Mouse (Mus musculus): ENCODE measurements at regions not wholly inside any gene's neighbourhood (a gene's known extent, or its start where the extent isn't known, plus 50 kb on each side); places are given as distances from the start of the nearest gene placed in this dataset.

GRCm38 (mm10) chr13:107602149-107602548 lies 442.1 kb upstream of the Smim15 start:
- 31% methylated on average over 5 of the region's 5 CpGs for WGBS
- Histone ChIP-seq H3K9me3 (ENCODE audit: control insufficient read depth, low read length) (no peaks in the 10 kb centered on the region), H3K36me3 (ENCODE audit: control insufficient read depth, insufficient read depth, low read length) (no peaks in the 10 kb centered on the region), H3K4me2 (replicated peaks; ENCODE audit: low read depth, low read length) (no peak overlapping the region), H3K27ac (ENCODE audit: low read depth, low read length) (no peak overlapping the region), H3K9ac (ENCODE audit: low read depth, low read length) (no peak overlapping the region), H3K4me3 (ENCODE audit: low read length) (no peak overlapping the region), H3K27me3 (ENCODE audit: control insufficient read depth, insufficient read depth, low read length) (no peaks in the 10 kb centered on the region), H3K4me1 (ENCODE audit: control insufficient read depth, insufficient read depth, low read length) (no peaks in the 10 kb centered on the region)
- ATAC-seq (ENCODE audit: low FRiP score, low TSS enrichment) = no peak

- Histone ChIP-seq H3K4me2 (replicated peaks; ENCODE audit: low read depth, low read length) (peak overlapping the region; percentile 21; the same call in 1 of the 2 replicates), H3K27me3 (ENCODE audit: control insufficient read depth, insufficient read depth, low read length) (no peaks in the 10 kb centered on the region), H3K27ac (ENCODE audit: low read depth, low read length) (0 out of 2 replicates have a peak overlapping the region, but pooled peaks have one; percentile 8), H3K9me3 (ENCODE audit: control insufficient read depth, low read length) (no peaks in the 10 kb centered on the region), H3K9ac (ENCODE audit: low read depth, low read length) (no peak overlapping the region), H3K36me3 (ENCODE audit: control insufficient read depth, insufficient read depth, low read length) (no peaks in the 10 kb centered on the region), H3K4me3 (ENCODE audit: low read length) (no peak overlapping the region), H3K4me1 (ENCODE audit: control insufficient read depth, insufficient read depth, low read length) (no peaks in the 10 kb centered on the region)
- no peak; the same call in 1 of the 2 replicates for ATAC-seq (ENCODE audit: low FRiP score, low TSS enrichment)
- 93% methylated on average over 4 of the region's 4 CpGs for WGBS
Measured at GRCm38 (mm10) chr13:107601132-107601439, 443.2 kb upstream of the Smim15 start.

GRCm38 (mm10) chr13:107600331-107601131 lies 443.7 kb upstream of the Smim15 start:
- Histone ChIP-seq H3K27ac (ENCODE audit: low read depth, low read length) (0 out of 2 replicates have a peak overlapping the region, but pooled peaks have one; percentile 8), H3K9ac (ENCODE audit: low read depth, low read length) (no peak overlapping the region)

GRCm38 (mm10) chr13:107599094-107599644 lies 445.1 kb upstream of the Smim15 start:
- no peaks in the 10 kb centered on the region for H3K27me3 ChIP-seq (ENCODE audit: control insufficient read depth, insufficient read depth, low read length)
- no peaks in the 10 kb centered on the region for H3K36me3 ChIP-seq (ENCODE audit: control insufficient read depth, insufficient read depth, low read length)
- H3K4me2 ChIP-seq (replicated peaks; ENCODE audit: low read depth, low read length) = no peak overlapping the region
- H3K9me3 ChIP-seq (ENCODE audit: control insufficient read depth, low read length) = no peaks in the 10 kb centered on the region
- H3K27ac ChIP-seq (ENCODE audit: low read depth, low read length) = no peak overlapping the region
- WGBS = 55% methylated on average over 4 of the region's 4 CpGs
- H3K9ac ChIP-seq (ENCODE audit: low read depth, low read length) = no peak overlapping the region
- no peak overlapping the region for H3K4me3 ChIP-seq (ENCODE audit: low read length)
- H3K4me1 ChIP-seq (ENCODE audit: control insufficient read depth, insufficient read depth, low read length) = no peaks in the 10 kb centered on the region
- ATAC-seq (ENCODE audit: low FRiP score, low TSS enrichment) = no peak

More at GRCm38 (mm10) chr13:107600331-107601131, 443.7 kb upstream of the Smim15 start:
- no peaks in the 10 kb centered on the region for H3K9me3 ChIP-seq (ENCODE audit: control insufficient read depth, low read length)
- H3K4me2 ChIP-seq (replicated peaks; ENCODE audit: low read depth, low read length) = peak overlapping the region; percentile 21
- no peak overlapping the region for H3K4me3 ChIP-seq (ENCODE audit: low read length)
- WGBS = 16% methylated on average over 22 of the region's 22 CpGs
- no peaks in the 10 kb centered on the region for H3K27me3 ChIP-seq (ENCODE audit: control insufficient read depth, insufficient read depth, low read length)
- H3K4me1 ChIP-seq (ENCODE audit: control insufficient read depth, insufficient read depth, low read length) = no peaks in the 10 kb centered on the region
- peak; percentile 91 for ATAC-seq (ENCODE audit: low FRiP score, low TSS enrichment)
- no peaks in the 10 kb centered on the region for H3K36me3 ChIP-seq (ENCODE audit: control insufficient read depth, insufficient read depth, low read length)

GRCm38 (mm10) chr13:107598391-107598790 lies 445.9 kb upstream of the Smim15 start:
- no peak for ATAC-seq (ENCODE audit: low FRiP score, low TSS enrichment)

GRCm38 (mm10) chr13:107597217-107597616 lies 447.0 kb upstream of the Smim15 start:
- no peaks in the 10 kb centered on the region for H3K4me1 ChIP-seq (ENCODE audit: control insufficient read depth, insufficient read depth, low read length)
- ATAC-seq (ENCODE audit: low FRiP score, low TSS enrichment) = no peak
- H3K36me3 ChIP-seq (ENCODE audit: control insufficient read depth, insufficient read depth, low read length) = no peaks in the 10 kb centered on the region
- H3K9me3 ChIP-seq (ENCODE audit: control insufficient read depth, low read length) = no peaks in the 10 kb centered on the region
- 59% methylated on average over 2 of the region's 2 CpGs for WGBS
- no peaks in the 10 kb centered on the region for H3K27me3 ChIP-seq (ENCODE audit: control insufficient read depth, insufficient read depth, low read length)
- no peak overlapping the region for H3K4me3 ChIP-seq (ENCODE audit: low read length)
- H3K9ac ChIP-seq (ENCODE audit: low read depth, low read length) = no peak overlapping the region
- H3K4me2 ChIP-seq (replicated peaks; ENCODE audit: low read depth, low read length) = no peak overlapping the region
- H3K27ac ChIP-seq (ENCODE audit: low read depth, low read length) = no peak overlapping the region

More at GRCm38 (mm10) chr13:107598391-107598790, 445.9 kb upstream of the Smim15 start:
- no peaks in the 10 kb centered on the region for H3K27me3 ChIP-seq (ENCODE audit: control insufficient read depth, insufficient read depth, low read length)
- 76% methylated on average over 1 of the region's 1 CpGs for WGBS
- no peak overlapping the region for H3K9ac ChIP-seq (ENCODE audit: low read depth, low read length)
- H3K27ac ChIP-seq (ENCODE audit: low read depth, low read length) = no peak overlapping the region
- no peak overlapping the region for H3K4me2 ChIP-seq (replicated peaks; ENCODE audit: low read depth, low read length)
- no peaks in the 10 kb centered on the region for H3K9me3 ChIP-seq (ENCODE audit: control insufficient read depth, low read length)
- no peaks in the 10 kb centered on the region for H3K36me3 ChIP-seq (ENCODE audit: control insufficient read depth, insufficient read depth, low read length)
- no peaks in the 10 kb centered on the region for H3K4me1 ChIP-seq (ENCODE audit: control insufficient read depth, insufficient read depth, low read length)
- no peak overlapping the region for H3K4me3 ChIP-seq (ENCODE audit: low read length)

GRCm38 (mm10) chr13:107596183-107596582 lies 448.1 kb upstream of the Smim15 start:
- no peak for ATAC-seq (ENCODE audit: low FRiP score, low TSS enrichment)
- Histone ChIP-seq H3K4me3 (ENCODE audit: low read length) (no peak overlapping the region), H3K9me3 (ENCODE audit: control insufficient read depth, low read length) (no peaks in the 10 kb centered on the region), H3K4me1 (ENCODE audit: control insufficient read depth, insufficient read depth, low read length) (no peaks in the 10 kb centered on the region), H3K27me3 (ENCODE audit: control insufficient read depth, insufficient read depth, low read length) (no peaks in the 10 kb centered on the region), H3K9ac (ENCODE audit: low read depth, low read length) (no peak overlapping the region), H3K27ac (ENCODE audit: low read depth, low read length) (no peak overlapping the region), H3K36me3 (ENCODE audit: control insufficient read depth, insufficient read depth, low read length) (no peaks in the 10 kb centered on the region), H3K4me2 (replicated peaks; ENCODE audit: low read depth, low read length) (no peak overlapping the region)
- 77% methylated on average over 2 of the region's 2 CpGs for WGBS

GRCm38 (mm10) chr13:107588399-107589002 lies 455.7 kb upstream of the Smim15 start:
- Histone ChIP-seq H3K4me3 (ENCODE audit: low read length) (no peak overlapping the region), H3K4me1 (ENCODE audit: control insufficient read depth, insufficient read depth, low read length) (peaks cover 4% of the 10 kb centered on the region; the same call in 1 of the 2 replicates), H3K27me3 (ENCODE audit: control insufficient read depth, insufficient read depth, low read length) (no peaks in the 10 kb centered on the region), H3K9me3 (ENCODE audit: control insufficient read depth, low read length) (no peaks in the 10 kb centered on the region), H3K27ac (ENCODE audit: low read depth, low read length) (no peak overlapping the region), H3K9ac (ENCODE audit: low read depth, low read length) (no peak overlapping the region), H3K36me3 (ENCODE audit: control insufficient read depth, insufficient read depth, low read length) (no peaks in the 10 kb centered on the region), H3K4me2 (replicated peaks; ENCODE audit: low read depth, low read length) (no peak overlapping the region)
- WGBS = 53% methylated on average over 9 of the region's 9 CpGs
- ATAC-seq (ENCODE audit: low FRiP score, low TSS enrichment) = no peak

GRCm38 (mm10) chr13:107587678-107588077 lies 456.6 kb upstream of the Smim15 start:
- no peak for ATAC-seq (ENCODE audit: low FRiP score, low TSS enrichment)
- H3K9me3 ChIP-seq (ENCODE audit: control insufficient read depth, low read length) = no peaks in the 10 kb centered on the region
- peaks cover 4% of the 10 kb centered on the region; the same call in 1 of the 2 replicates for H3K4me1 ChIP-seq (ENCODE audit: control insufficient read depth, insufficient read depth, low read length)

More at GRCm38 (mm10) chr13:107587678-107588077, 456.6 kb upstream of the Smim15 start:
- no peaks in the 10 kb centered on the region for H3K27me3 ChIP-seq (ENCODE audit: control insufficient read depth, insufficient read depth, low read length)
- H3K27ac ChIP-seq (ENCODE audit: low read depth, low read length) = no peak overlapping the region
- no peaks in the 10 kb centered on the region for H3K36me3 ChIP-seq (ENCODE audit: control insufficient read depth, insufficient read depth, low read length)
- WGBS = 28% methylated on average over 8 of the region's 8 CpGs
- no peak overlapping the region for H3K9ac ChIP-seq (ENCODE audit: low read depth, low read length)
- H3K4me3 ChIP-seq (ENCODE audit: low read length) = no peak overlapping the region
- no peak overlapping the region for H3K4me2 ChIP-seq (replicated peaks; ENCODE audit: low read depth, low read length)
